Mouse (Mus musculus) limb, embryonic 14.5 days (tissue): ENCODE measurements around the gene Gstz1. TPM values are rescaled to one million over a fixed set of nuclear protein-coding genes. Genes with fewer than 3 reads are reported as not detected.

ENCODE experiments used
- ATAC-seq: fragments of 200-750 bp; cut with Nextera tagmentation; 2 replicates; pipeline ENCODE4 v1.8.0; 2017; ENCODE audit warnings: low read depth, moderate number of reproducible peaks, moderate TSS enrichment; ENCODE audit not compliant: low FRiP score
- DNase-seq: peaks from one replicate; pipeline ENCODE4 v3.0.0-alpha.2; 2015; ENCODE audit warnings: low spot score
- H3K27ac ChIP-seq: fragments of 300-500 bp; sonication (generic); replicated peaks from 2 replicates; pipeline ENCODE4 v1.5.1; 2014; ENCODE audit warnings: low read depth, mild to moderate bottlenecking, low read length, moderate library complexity, mixed read lengths
- H3K27me3 ChIP-seq: fragments of 300-500 bp; sonication (generic); 2 replicates; pipeline ENCODE4 v1.6.1; 2014; ENCODE audit warnings: low read length, mixed read lengths; ENCODE audit not compliant: control insufficient read depth, insufficient read depth
- H3K36me3 ChIP-seq: fragments of 300-500 bp; sonication (generic); 2 replicates; pipeline ENCODE4 v1.6.1; 2014; ENCODE audit warnings: mild to moderate bottlenecking, low read length, moderate library complexity, mixed read lengths; ENCODE audit not compliant: control insufficient read depth, insufficient read depth
- H3K4me1 ChIP-seq: fragments of 300-500 bp; sonication (generic); 2 replicates; pipeline ENCODE4 v1.6.1; 2014; ENCODE audit warnings: antibody characterized with exemption, low read length, mixed read lengths; ENCODE audit not compliant: control insufficient read depth, insufficient read depth
- H3K4me2 ChIP-seq: fragments of 300-500 bp; sonication (generic); replicated peaks from 2 replicates; pipeline ENCODE4 v1.6.1; 2014; ENCODE audit warnings: low read depth, mild to moderate bottlenecking, low read length, moderate library complexity; ENCODE audit not compliant: severe bottlenecking
- H3K4me3 ChIP-seq: fragments of 300-500 bp; sonication (generic); replicated peaks from 2 replicates; pipeline ENCODE4 v1.5.1; 2014; ENCODE audit warnings: low read length
- H3K9ac ChIP-seq: fragments of 300-500 bp; sonication (generic); 2 replicates; pipeline ENCODE4 v1.6.1; 2014; ENCODE audit warnings: mild to moderate bottlenecking, low read depth, low read length, moderate library complexity; ENCODE audit not compliant: severe bottlenecking
- H3K9me3 ChIP-seq: fragments of 300-500 bp; sonication (generic); 2 replicates; pipeline ENCODE4 v1.6.1; 2016; ENCODE audit warnings: low read length; ENCODE audit not compliant: control insufficient read depth
- POLR2A ChIP-seq: fragments of 200-500 bp; IDR thresholded peaks from 2 replicates; pipeline ENCODE4 v1.8.0; 2012; ENCODE audit warnings: inconsistent platforms, mild to moderate bottlenecking, moderate library complexity, borderline replicate concordance; ENCODE audit not compliant: insufficient read depth, insufficient read length; ENCODE audit errors: extremely low read depth
- WGBS: fragments of 180-500 bp; shearing (Covaris S2); extraction: QIAGEN DNeasy Blood & Tissue Kit; methylation state at CpG from one replicate; pipeline ENCODE4 v1.1.7; 2014; 5-methylcytosine and 5-hydroxymethylcytosine counted together
- polyA plus RNA-seq, 2 experiments: library from polyadenylated mRNA; depleted of rRNA in 1 of 2; stranded (reverse) in 1 of 2; unstranded in 1 of 2; fragments of >200 nt; fragmentation: Nextera tagmentation in 1 of 2; extraction: Ambion mirVana in 1 of 2; gene quantifications; 2 replicates each; pipeline versions ENCODE4 v1.2.1 to v1.2.3; 2012 to 2014

Gstz1 gene
- polyA plus RNA-seq, 2 experiments = 37.5 to 67.7 TPM

GRCm38 (mm10) chr12:87107357-87107977 lies 39.5 kb upstream of the Gstz1 start:
- Histone ChIP-seq H3K4me1 (no peaks in the 10 kb centered on the region), H3K27ac (no peak overlapping the region), H3K4me3 (no peak overlapping the region), H3K27me3 (no peaks in the 10 kb centered on the region; the same call in 1 of the 2 replicates), H3K9ac (no peak overlapping the region), H3K9me3 (no peaks in the 10 kb centered on the region), H3K36me3 (peaks cover 22% of the 10 kb centered on the region), H3K4me2 (no peak overlapping the region)
- TF ChIP-seq POLR2A = no peak
- WGBS = 24% methylated on average over 3 of the region's 3 CpGs
- ATAC-seq = no peak
- no peak for DNase-seq

- H3K27ac ChIP-seq = no peak overlapping the region
- no peaks in the 10 kb centered on the region for H3K27me3 ChIP-seq
- H3K4me3 ChIP-seq = no peak overlapping the region
- 88% methylated on average over 4 of the region's 4 CpGs for WGBS
- no peak overlapping the region for H3K4me2 ChIP-seq
- H3K9me3 ChIP-seq = no peaks in the 10 kb centered on the region
- ATAC-seq = no peak
- H3K4me1 ChIP-seq = no peaks in the 10 kb centered on the region
- no peak overlapping the region for H3K9ac ChIP-seq
- H3K36me3 ChIP-seq = peaks cover 40% of the 10 kb centered on the region
- no peak for TF ChIP-seq POLR2A
- no peak for DNase-seq
These were observed 24.9 kb upstream of the Gstz1 start for GRCm38 (mm10) chr12:87121918-87122589.

- Histone ChIP-seq H3K4me1 (no peaks in the 10 kb centered on the region), H3K27ac (no peak overlapping the region), H3K36me3 (peaks cover 54% of the 10 kb centered on the region), H3K9me3 (no peaks in the 10 kb centered on the region), H3K4me2 (no peak overlapping the region), H3K9ac (no peak overlapping the region), H3K4me3 (no peak overlapping the region), H3K27me3 (no peaks in the 10 kb centered on the region)
- DNase-seq (no peak), ATAC-seq (no peak)
- TF ChIP-seq POLR2A = no peak
- 71% methylated on average over 4 of the region's 4 CpGs for WGBS
These were observed 19.7 kb upstream of the Gstz1 start for GRCm38 (mm10) chr12:87127256-87127655.

GRCm38 (mm10) chr12:87130224-87130623 lies 16.7 kb upstream of the Gstz1 start:
- Histone ChIP-seq H3K4me3 (no peak overlapping the region), H3K36me3 (peaks cover 36% of the 10 kb centered on the region; the same call in 1 of the 2 replicates), H3K9ac (no peak overlapping the region), H3K27ac (no peak overlapping the region), H3K4me2 (no peak overlapping the region), H3K27me3 (no peaks in the 10 kb centered on the region), H3K4me1 (no peaks in the 10 kb centered on the region), H3K9me3 (no peaks in the 10 kb centered on the region)
- TF ChIP-seq POLR2A = no peak
- WGBS = 99% methylated on average over 4 of the region's 4 CpGs
- no peak for ATAC-seq
- no peak for DNase-seq

DNA sequence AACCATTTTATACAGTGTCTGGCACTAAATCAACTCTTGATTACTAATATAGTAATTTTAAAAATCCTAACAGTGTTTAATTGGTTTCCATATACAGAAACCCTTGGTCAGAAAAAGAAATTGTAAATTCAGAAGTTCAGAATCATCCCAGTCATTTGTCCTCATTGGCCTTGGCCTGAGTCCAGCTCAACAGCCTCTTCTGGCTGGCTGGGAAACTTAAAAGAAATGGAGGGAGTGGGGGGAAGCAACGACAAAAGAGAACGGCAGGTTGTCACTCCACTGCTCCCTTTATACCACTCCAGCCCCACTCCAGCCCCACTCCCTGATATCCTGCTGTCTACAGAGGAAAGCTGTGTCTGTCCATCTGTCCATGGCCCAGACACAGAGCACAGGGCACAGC lies 15.8 kb upstream of the Gstz1 start:
- H3K4me2 ChIP-seq = no peak overlapping the region
- no peak overlapping the region for H3K9ac ChIP-seq
- peaks cover 36% of the 10 kb centered on the region for H3K36me3 ChIP-seq
- no peak for TF ChIP-seq POLR2A
- H3K9me3 ChIP-seq = no peaks in the 10 kb centered on the region
- H3K4me1 ChIP-seq = no peaks in the 10 kb centered on the region
- ATAC-seq = no peak
- H3K27me3 ChIP-seq = no peaks in the 10 kb centered on the region
- no peak overlapping the region for H3K4me3 ChIP-seq
- no peak overlapping the region for H3K27ac ChIP-seq
- 84% methylated on average over 2 of the region's 2 CpGs for WGBS
- DNase-seq = no peak
